Mouse (Mus musculus) limb, embryonic 11.5 days (tissue): Measurements from ENCODE around the gene Tmem132c. TPM values are rescaled to one million over a fixed set of nuclear protein-coding genes. Genes with fewer than 3 reads are reported as not detected.
A peak's percentile ranks its signal among the peaks of the same experiment; 100 is the strongest.

Experiments
- ATAC-seq: fragments of 200-750 bp; cut with Nextera tagmentation; 2 replicates; pipeline ENCODE4 v1.8.0; 2017; ENCODE audit warnings: low read depth; ENCODE audit not compliant: insufficient number of reproducible peaks, low FRiP score, low TSS enrichment
- DNase-seq: peaks from one replicate; pipeline ENCODE4 v3.0.0-alpha.2; 2015; ENCODE audit warnings: low spot score
- H3K27ac ChIP-seq: fragments of 300-500 bp; sonication (generic); replicated peaks from 2 replicates; pipeline ENCODE4 v1.5.1; 2014; ENCODE audit warnings: low read depth, mild to moderate bottlenecking, low read length
- H3K27me3 ChIP-seq: fragments of 300-500 bp; sonication (generic); 2 replicates; pipeline ENCODE4 v1.6.1; 2014; ENCODE audit warnings: mild to moderate bottlenecking, low read length, mixed read lengths; ENCODE audit not compliant: control insufficient read depth, insufficient read depth
- H3K36me3 ChIP-seq: fragments of 300-500 bp; sonication (generic); 2 replicates; pipeline ENCODE4 v1.6.1; 2014; ENCODE audit warnings: mild to moderate bottlenecking, low read length, moderate library complexity, mixed read lengths; ENCODE audit not compliant: control insufficient read depth, insufficient read depth
- H3K4me1 ChIP-seq: fragments of 300-500 bp; sonication (generic); 2 replicates; pipeline ENCODE4 v1.6.1; 2014; ENCODE audit warnings: low read length, mixed read lengths; ENCODE audit not compliant: control insufficient read depth, insufficient read depth
- H3K4me2 ChIP-seq: fragments of 300-500 bp; sonication (generic); 2 replicates; pipeline ENCODE4 v1.6.1; 2014; ENCODE audit warnings: low read depth, mild to moderate bottlenecking, moderate library complexity; ENCODE audit not compliant: severe bottlenecking
- H3K4me3 ChIP-seq: fragments of 300-500 bp; sonication (generic); 2 replicates; pipeline ENCODE4 v1.5.1; 2014; ENCODE audit warnings: low read depth, low read length
- H3K9ac ChIP-seq: fragments of 300-500 bp; sonication (generic); 2 replicates; pipeline ENCODE4 v1.6.1; 2014; ENCODE audit warnings: mild to moderate bottlenecking, low read length
- H3K9me3 ChIP-seq: fragments of 300-500 bp; sonication (generic); 2 replicates; pipeline ENCODE4 v1.6.1; 2016; ENCODE audit warnings: low read length; ENCODE audit not compliant: control insufficient read depth
- WGBS: fragments of 180-500 bp; shearing (Covaris S2); extraction: QIAGEN DNeasy Blood & Tissue Kit; methylation state at CpG from one replicate; pipeline ENCODE4 v1.1.7; 2014; 5-methylcytosine and 5-hydroxymethylcytosine counted together
- polyA plus RNA-seq: library from polyadenylated mRNA; unstranded; fragments of >200 nt; fragmentation: Nextera tagmentation; extraction: Ambion mirVana; gene quantifications from 2 replicates; pipeline ENCODE4 v1.2.1, GENCODE M21; 2014

Tmem132c gene
- polyA plus RNA-seq, 1 experiment from 2014 or later = 34.6 TPM

- Histone ChIP-seq H3K36me3 (no peaks in the 10 kb centered on the region), H3K9ac (no peak overlapping the region), H3K4me1 (no peaks in the 10 kb centered on the region), H3K9me3 (no peaks in the 10 kb centered on the region), H3K4me3 (no peak overlapping the region), H3K27me3 (no peaks in the 10 kb centered on the region), H3K4me2 (no peak overlapping the region), H3K27ac (no peak overlapping the region)
- WGBS = 89% methylated on average over 5 of the region's 5 CpGs
- DNase-seq = no peak
- no peak for ATAC-seq
These were observed 305.0 kb downstream of the Tmem132c start for GRCm38 (mm10) chr5:127546585-127546991.

DNA sequence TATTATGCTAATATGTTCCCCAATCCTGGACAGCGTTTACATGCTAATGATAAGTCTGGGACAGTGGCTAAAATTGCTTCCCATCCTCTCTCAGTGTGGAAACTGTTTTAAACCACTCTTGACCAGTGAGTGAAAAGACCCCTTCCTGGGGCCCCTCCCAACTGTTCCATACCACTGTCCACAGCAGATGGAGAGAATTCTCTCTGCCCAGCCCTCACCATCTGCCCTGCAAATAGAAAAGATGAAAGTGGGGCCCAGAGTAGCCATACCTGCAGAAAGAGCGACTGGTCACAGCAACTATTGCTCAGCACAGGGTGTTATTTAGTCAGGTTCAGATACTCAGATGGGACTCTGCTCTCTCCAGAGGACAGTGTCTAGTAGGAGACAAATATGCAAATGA lies 306.5 kb downstream of the Tmem132c start:
- Histone ChIP-seq H3K4me2 (no peak overlapping the region), H3K9ac (no peak overlapping the region), H3K27ac (no peak overlapping the region), H3K36me3 (no peaks in the 10 kb centered on the region; the same call in 1 of the 2 replicates), H3K27me3 (no peaks in the 10 kb centered on the region), H3K4me3 (no peak overlapping the region), H3K9me3 (no peaks in the 10 kb centered on the region), H3K4me1 (no peaks in the 10 kb centered on the region)
- DNase-seq (no peak), ATAC-seq (no peak)
- WGBS = 80% methylated on average over 2 of the region's 2 CpGs

DNA sequence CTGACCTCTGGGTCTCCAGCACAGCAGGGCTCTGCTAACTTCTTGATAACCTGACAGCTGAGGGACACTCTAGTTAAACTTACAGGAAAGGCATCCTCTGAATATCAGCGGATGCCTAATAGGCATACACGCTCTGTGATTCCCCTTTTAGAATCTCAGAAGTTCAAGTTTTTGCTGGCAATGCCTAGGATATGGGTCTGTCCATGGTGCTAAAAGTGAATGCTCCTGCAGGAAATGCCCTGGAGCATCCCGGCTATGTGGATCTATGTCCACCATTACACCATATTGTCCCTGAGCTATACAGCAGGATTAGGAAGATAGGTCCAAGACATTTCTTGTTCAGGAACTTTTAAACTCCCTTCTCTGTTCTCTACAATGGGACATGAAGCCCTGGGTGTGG lies 319.5 kb downstream of the Tmem132c start:
- WGBS = 87% methylated on average over 3 of the region's 3 CpGs
- H3K36me3 ChIP-seq = no peaks in the 10 kb centered on the region; the same call in 1 of the 2 replicates
- H3K9me3 ChIP-seq = no peaks in the 10 kb centered on the region
- H3K4me1 ChIP-seq = no peaks in the 10 kb centered on the region
- no peak for ATAC-seq
- no peak overlapping the region for H3K27ac ChIP-seq
- no peak overlapping the region for H3K9ac ChIP-seq
- DNase-seq = no peak
- H3K4me2 ChIP-seq = no peak overlapping the region
- H3K27me3 ChIP-seq = no peaks in the 10 kb centered on the region
- no peak overlapping the region for H3K4me3 ChIP-seq

DNA sequence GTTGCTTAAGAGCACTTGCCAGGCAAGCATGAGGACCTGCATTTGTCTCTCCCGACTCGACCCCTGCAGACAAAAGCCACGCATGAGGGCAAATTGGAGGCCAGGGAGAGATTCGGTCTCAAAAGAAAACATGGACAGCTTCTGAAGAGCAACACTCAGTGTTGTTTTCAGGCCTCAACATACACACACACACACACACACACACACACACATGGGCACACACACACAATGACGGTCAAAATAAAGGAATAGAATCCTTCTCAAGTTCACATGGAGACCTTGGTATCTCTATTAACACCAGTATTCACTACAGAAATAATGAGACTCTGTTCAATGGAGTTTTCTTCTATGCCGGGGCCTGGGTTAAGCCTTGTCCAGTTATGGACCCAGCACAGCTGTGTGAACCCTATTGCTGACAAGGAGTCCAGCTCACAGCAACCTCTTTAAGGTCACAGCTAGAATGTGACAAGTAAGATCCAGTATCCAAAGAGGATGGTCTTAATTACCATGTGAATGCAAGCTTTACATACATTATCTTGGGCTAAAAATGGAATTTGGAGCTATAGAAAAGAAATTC lies 325.6 kb downstream of the Tmem132c start:
- Histone ChIP-seq H3K9ac (no peak overlapping the region), H3K4me3 (no peak overlapping the region), H3K4me2 (no peak overlapping the region), H3K27ac (no peak overlapping the region), H3K36me3 (no peaks in the 10 kb centered on the region), H3K27me3 (no peaks in the 10 kb centered on the region), H3K4me1 (no peaks in the 10 kb centered on the region), H3K9me3 (no peaks in the 10 kb centered on the region)
- no peak for ATAC-seq
- whole genome bisulfite sequencing = 81% methylated on average over 6 of the region's 6 CpGs
- DNase-seq = no peak

DNA sequence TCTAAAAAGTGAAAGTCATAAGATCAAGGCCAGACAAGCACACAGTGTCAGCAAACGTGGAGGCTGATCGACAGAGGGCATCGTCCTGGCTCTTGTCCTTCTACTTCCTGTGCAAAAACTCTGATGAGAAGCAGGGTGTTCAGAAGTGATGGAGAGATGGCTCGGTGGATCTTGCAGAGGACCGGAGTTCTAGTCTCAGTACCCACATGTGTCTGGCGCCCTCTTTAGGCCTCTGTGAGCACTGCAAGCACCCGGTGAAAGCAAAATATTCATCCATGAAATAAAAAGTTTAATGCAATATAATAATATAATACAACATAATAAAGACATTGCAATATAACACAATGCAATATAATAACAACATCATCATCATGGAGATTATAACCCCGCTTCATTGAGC lies 335.8 kb downstream of the Tmem132c start:
- DNase-seq (peak; percentile 37), ATAC-seq (no peak)
- Histone ChIP-seq H3K27me3 (no peaks in the 10 kb centered on the region), H3K27ac (no peak overlapping the region), H3K9ac (no peak overlapping the region), H3K4me3 (no peak overlapping the region), H3K9me3 (no peaks in the 10 kb centered on the region), H3K36me3 (no peaks in the 10 kb centered on the region), H3K4me1 (0 out of 2 replicates have a peak, but pooled peaks cover 2% of the 10 kb centered on the region), H3K4me2 (no peak overlapping the region)
- WGBS = 56% methylated on average over 8 of the region's 8 CpGs

DNA sequence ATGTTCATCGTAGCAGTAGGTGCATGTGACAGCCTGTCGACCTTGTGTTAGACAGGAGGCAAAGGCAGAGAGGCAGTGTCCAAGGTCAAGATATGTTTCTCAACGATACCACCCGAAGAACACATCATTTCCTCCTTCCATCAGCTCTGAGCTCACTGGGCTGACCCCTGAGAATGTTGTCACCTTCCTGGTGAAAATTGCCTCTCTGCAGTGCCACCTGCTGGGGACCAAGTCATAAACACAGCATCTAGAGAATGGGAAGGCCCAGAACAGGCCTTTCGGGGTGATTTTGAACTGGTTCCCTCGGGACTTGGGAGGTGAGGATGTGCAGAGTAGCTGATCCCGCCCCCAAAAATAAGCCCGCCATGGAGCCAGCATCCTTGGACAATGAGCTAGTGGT lies 342.1 kb downstream of the Tmem132c start:
- Histone ChIP-seq H3K36me3 (no peaks in the 10 kb centered on the region), H3K27me3 (no peaks in the 10 kb centered on the region), H3K4me3 (no peak overlapping the region), H3K9ac (no peak overlapping the region), H3K27ac (no peak overlapping the region), H3K4me1 (0 out of 2 replicates have a peak, but pooled peaks cover 2% of the 10 kb centered on the region), H3K9me3 (no peaks in the 10 kb centered on the region), H3K4me2 (no peak overlapping the region)
- no peak for DNase-seq
- 84% methylated on average over 8 of the region's 8 CpGs for WGBS
- no peak for ATAC-seq

DNA sequence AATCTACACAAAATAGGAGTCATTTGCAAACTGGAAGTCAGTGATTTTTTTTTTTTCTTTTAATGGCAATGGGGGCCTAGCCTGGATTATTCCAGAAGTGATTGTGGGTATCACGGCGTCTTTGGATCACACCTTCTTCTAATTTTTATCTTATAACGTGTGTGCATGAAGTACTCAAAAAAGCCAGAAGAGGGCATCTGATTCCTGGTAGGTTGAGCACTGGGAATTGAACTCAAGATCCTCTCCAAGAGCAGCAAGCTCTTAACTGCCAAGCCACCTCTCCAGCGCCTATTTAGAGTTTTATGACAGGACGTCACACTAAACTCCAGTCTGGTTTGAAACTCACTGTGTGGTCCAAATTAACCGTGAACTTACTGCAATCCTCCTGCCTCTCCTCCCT lies 346.2 kb downstream of the Tmem132c start:
- no peaks in the 10 kb centered on the region for H3K27me3 ChIP-seq
- H3K27ac ChIP-seq = no peak overlapping the region
- no peak overlapping the region for H3K4me2 ChIP-seq
- 0 out of 2 replicates have a peak, but pooled peaks cover 2% of the 10 kb centered on the region for H3K36me3 ChIP-seq
- H3K4me3 ChIP-seq = no peak overlapping the region
- H3K4me1 ChIP-seq = no peaks in the 10 kb centered on the region
- no peaks in the 10 kb centered on the region for H3K9me3 ChIP-seq
- DNase-seq = no peak
- WGBS = 56% methylated on average over 6 of the region's 6 CpGs
- no peak overlapping the region for H3K9ac ChIP-seq
- ATAC-seq = no peak

DNA sequence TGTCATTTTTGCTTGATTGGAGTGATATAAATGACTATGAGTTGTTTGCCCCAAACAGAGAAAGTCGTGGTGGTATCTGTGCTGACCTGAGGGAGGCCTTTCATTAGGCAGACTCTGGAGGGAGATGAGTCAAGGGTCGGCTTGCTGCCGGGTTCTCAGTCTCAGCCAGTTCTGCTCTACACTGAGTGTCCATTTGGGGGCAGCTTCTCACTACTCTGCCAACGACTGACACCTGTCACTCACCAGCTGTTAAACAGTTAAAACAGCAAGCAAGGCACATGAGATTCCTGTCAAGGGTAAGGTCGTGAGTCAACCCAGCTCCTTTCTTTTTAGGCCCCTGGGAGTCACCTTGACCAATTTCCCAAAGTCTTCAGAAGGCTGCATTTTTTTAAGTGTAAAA lies 350.8 kb downstream of the Tmem132c start:
- WGBS = 71% methylated on average over 5 of the region's 5 CpGs
- no peak overlapping the region for H3K9ac ChIP-seq

GRCm38 (mm10) chr5:127592854-127593253 lies 351.2 kb downstream of the Tmem132c start:
- H3K4me1 ChIP-seq = no peaks in the 10 kb centered on the region
- H3K27me3 ChIP-seq = no peaks in the 10 kb centered on the region
- H3K4me2 ChIP-seq = no peak overlapping the region
- no peak overlapping the region for H3K27ac ChIP-seq
- no peak for ATAC-seq
- no peak for DNase-seq
- no peak overlapping the region for H3K9ac ChIP-seq
- no peak overlapping the region for H3K4me3 ChIP-seq
- no peaks in the 10 kb centered on the region for H3K9me3 ChIP-seq
- WGBS = 81% methylated on average over 6 of the region's 6 CpGs
- H3K36me3 ChIP-seq = peaks cover 23% of the 10 kb centered on the region; the same call in 1 of the 2 replicates

More for the DNA sequence above, 350.8 kb downstream of the Tmem132c start:
- Histone ChIP-seq H3K4me1 (no peaks in the 10 kb centered on the region), H3K27ac (no peak overlapping the region), H3K4me3 (no peak overlapping the region), H3K4me2 (no peak overlapping the region), H3K36me3 (peaks cover 20% of the 10 kb centered on the region; the same call in 1 of the 2 replicates), H3K9me3 (no peaks in the 10 kb centered on the region), H3K27me3 (no peaks in the 10 kb centered on the region)
- ATAC-seq = no peak
- DNase-seq = no peak
